Mouse (Mus musculus): ENCODE data around the gene Ocm.

Gene Ocm

DNA sequence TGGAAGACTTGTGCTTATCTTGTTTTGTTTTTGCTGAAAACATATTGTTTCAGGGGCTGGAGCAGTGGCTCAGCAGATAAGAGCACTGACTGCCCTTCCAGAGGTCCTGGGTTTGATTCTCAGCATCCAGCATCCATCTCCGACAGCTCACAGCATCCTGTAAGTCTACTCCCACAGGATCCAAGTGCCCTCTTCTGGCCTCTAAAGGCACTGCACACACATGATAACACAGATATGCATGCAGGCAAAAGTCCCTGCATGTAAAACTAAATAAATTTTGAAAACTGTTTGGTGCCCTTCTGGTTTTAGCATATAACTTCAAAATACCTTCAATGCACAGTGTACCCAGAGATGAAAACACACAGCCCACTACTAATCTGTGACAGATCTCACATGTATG, 27.1 kb downstream of the Ocm start:
- no peak for DNase-seq

GRCm38 (mm10) chr5:143994632-143995365, 31.7 kb downstream of the Ocm start:
- no peak for DNase-seq

DNA sequence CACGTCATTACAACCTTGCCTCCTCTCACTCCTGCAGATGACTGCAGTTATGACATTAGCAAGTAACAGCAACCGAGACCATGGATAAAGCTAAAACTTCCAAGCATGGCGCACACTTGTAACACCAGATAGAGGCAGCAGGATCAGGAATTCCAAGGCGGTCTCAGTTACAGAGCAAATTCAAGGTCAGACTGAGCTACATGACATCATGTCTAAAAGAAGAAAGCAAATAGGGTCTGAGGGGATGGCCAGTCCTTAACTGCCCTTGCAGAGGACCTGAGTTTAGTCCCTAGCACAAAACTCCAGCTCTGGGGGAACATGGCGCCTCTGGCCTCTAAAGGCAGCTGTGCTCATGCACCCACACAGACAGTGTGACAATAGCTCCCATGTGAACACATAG, 32.6 kb downstream of the Ocm start:
- no peak for DNase-seq

- no peak for DNase-seq
Observed at GRCm38 (mm10) chr5:143993260-143993659, 33.2 kb downstream of the Ocm start.

GRCm38 (mm10) chr5:143992661-143993060, 33.8 kb downstream of the Ocm start:
- DNase-seq: no peak

DNA sequence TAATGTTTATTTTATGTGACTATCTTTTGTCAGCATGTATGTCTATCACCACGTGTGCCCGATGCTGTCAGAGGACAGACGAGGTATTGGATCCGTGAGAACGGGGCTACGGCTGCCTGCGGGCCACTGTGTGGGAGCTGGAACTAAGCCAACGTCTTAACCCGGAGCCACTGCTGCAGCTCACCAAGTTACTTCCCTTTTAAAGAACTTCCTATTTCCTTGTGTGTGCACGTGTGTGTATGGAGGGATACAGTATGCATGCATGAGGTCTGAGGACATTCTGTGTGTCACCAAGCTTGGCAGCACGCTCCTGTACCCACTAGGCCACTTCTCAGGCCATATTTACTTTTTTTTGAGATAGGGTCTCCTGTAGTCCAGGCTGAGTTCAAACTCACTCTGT, 36.4 kb downstream of the Ocm start:
- DNase-seq: no peak

DNA sequence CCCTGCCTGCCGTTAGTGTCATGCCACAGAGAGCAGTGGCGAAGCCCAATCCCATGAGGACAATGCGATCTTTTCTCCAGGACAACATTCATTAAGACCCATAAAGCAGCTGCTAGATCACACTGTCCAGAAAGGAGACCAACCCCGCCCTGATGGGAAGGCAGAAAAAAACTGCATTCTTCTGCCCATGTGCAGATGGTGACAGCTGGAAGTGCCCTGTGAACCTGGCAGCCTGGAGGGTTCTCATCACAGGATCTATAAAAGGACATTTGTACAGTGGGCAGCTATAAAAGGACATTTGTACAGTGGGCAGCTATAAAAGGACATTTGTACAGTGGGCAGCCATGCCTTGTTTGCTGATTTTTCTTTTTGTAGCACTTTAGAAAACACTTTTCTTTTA, 37.4 kb downstream of the Ocm start:
- no peak for DNase-seq

GRCm38 (mm10) chr5:143987596-143987995, 38.9 kb downstream of the Ocm start:
- DNase-seq: no peak

GRCm38 (mm10) chr5:143985381-143985780, 41.1 kb downstream of the Ocm start:
- no peak for DNase-seq

DNA sequence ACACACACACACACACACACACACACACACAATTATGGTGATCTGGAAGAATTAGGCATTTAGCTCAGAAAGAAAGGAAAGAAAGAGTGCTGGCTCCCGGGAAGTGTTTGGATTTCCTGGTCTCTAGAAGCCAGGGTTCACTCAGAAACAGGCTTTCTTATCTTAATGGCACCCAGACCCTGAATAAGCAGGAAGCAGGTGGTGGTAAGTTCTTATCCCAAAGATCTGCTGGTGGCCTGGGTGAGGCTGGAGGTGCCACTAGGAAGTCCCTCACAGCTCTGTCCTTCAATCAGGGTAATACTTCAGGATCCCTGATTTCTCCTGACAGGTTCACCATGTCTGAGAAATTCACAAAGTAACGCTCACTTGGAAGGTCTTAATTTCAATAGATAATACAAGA, 44.1 kb downstream of the Ocm start:
- no peak for DNase-seq

DNA sequence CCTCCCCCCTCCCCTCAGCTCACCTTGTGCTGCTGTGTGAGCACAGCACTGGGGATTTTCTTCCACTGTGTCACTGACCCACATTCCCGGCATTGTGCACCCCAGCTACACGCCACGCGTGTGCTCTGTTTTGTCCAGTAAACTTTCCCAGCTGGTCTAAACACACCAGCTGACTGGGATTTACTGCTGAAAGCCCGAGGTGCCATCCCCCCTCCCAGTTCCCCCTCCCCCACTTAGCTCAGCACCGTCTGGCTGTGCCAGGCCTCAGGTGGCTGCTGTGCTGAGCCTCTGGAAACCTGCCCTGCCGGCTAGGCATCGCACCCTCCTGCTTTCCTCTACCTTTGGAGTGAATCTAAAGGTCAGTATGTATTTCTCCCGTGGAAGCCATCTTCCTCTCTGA, 45.6 kb downstream of the Ocm start:
- DNase-seq: no peak

GRCm38 (mm10) chr5:143976726-143977431, 49.6 kb downstream of the Ocm start:
- DNase-seq: no peak

DNA sequence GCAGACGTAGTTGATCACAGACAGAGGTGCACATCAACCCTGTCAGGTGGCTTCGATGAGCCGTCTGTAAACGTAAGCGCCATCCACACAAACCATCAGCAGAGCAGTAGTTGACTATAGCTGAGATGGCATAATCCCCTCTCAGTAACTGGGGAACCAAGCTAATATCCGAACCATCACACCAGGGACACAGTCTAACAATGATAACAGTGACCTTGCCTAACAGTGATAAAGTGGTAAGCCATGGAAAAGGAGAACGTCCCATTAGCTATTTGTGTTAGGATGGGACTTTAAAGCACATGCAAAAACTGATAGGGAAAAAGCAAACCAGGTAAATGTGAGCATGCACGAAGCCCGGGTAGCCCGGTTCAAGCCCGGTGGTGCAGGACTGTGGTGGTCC, 50.2 kb downstream of the Ocm start:
- no peak for DNase-seq

DNA sequence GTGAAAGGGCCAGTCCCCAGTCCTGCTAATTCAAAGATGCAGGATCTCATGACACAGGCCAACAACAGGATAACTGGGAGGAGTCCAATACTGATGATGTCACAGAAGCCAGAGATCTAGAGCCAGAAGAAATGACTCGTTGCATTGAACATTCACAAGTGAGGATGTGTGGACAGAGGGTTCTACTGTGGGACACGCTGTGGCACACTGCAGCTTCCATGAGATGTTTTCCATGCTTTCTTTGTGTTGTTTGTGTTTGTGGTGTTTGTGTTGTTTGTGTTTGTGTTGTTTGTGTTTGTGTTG, 50.9 kb downstream of the Ocm start:
- DNase-seq: no peak

DNA sequence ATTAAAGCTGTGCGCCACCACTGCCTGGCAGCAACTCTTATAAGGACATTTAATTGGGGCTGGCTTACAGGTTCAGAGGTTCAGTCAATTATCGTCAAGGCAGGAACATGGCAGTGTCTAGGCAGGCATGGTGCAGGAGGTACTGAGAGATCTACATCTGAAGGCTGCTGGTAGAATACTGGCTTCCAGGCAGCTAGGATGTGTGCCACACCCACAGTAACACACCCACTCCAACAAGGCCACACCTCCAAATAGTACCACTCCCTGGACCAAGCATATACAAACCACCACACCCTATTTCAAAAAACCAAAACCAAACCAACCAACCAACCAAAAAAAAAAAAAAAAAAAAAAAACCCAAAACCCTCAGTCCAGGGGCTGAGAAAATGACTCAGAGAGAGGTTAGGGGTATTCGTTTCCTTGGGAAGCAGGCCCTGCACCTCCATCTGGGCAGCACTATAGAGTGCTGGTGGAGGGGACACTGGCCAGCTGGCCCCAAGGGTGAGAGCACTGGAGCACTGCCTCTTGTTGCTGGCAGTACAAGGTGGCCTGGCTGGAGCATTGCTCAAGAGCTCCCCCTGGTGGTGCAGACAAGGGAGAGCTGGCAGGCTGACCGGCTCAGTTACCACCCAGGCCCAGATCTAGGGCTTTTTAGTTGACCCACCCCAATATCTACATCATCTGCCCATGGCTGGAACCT, 51.4 kb downstream of the Ocm start:
- peak; percentile 54 for DNase-seq

DNA sequence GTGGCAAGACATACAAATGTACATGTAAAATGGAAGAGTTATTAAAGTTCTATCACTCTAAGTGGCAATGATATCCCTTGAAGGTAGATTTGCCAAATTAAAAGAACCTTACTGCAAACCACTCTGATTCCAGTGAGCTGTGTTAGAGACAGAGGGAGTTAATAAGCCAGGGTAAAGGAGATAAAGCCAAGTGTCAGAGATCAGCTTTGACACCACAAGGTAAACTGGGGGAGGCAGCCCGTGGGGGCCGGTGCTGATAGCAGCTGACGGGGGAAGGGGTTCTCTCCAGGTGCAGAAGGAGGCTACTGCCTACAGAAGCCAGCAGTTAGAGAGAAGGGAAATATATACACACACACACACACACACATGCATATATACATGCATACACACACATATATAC, 53.8 kb downstream of the Ocm start:
- DNase-seq: no peak

Data from thymus, postnatal 14 days (tissue).